Mouse (Mus musculus) spleen, adult 2 months (tissue): ENCODE measurements around the gene Khdc4. TPM values are rescaled to one million over a fixed set of nuclear protein-coding genes. Genes with fewer than 3 reads are reported as not detected.

Experiments used
- DNase-seq, 2 experiments: peaks; one replicate each; pipeline versions ENCODE4 v3.0.0 to v3.0.0-alpha.2; 2012 to 2021; ENCODE audit warnings: low spot score in 2 of 2, low read depth in 1 of 2
- H3K27ac ChIP-seq: fragments of 200-500 bp; 2 replicates; pipeline ENCODE4 v1.5.1; 2012; ENCODE audit warnings: low read length, inconsistent platforms; ENCODE audit not compliant: insufficient read depth
- H3K27me3 ChIP-seq: fragments of 200-500 bp; 2 replicates; pipeline ENCODE4 v1.6.1; 2012; ENCODE audit warnings: mild to moderate bottlenecking, moderate library complexity, low read length, inconsistent platforms; ENCODE audit not compliant: control insufficient read depth, insufficient read depth
- H3K36me3 ChIP-seq: fragments of 200-500 bp; 2 replicates; pipeline ENCODE4 v1.6.1; 2012; ENCODE audit warnings: mild to moderate bottlenecking, low read length, inconsistent platforms; ENCODE audit not compliant: control insufficient read depth, insufficient read depth
- H3K4me1 ChIP-seq: fragments of 200-500 bp; 2 replicates; pipeline ENCODE4 v1.6.1; 2011; ENCODE audit warnings: inconsistent platforms; ENCODE audit not compliant: control insufficient read depth, insufficient read depth, insufficient read length
- H3K4me3 ChIP-seq: fragments of 200-500 bp; 2 replicates; pipeline ENCODE4 v1.5.1; 2011; ENCODE audit warnings: mild to moderate bottlenecking, inconsistent platforms; ENCODE audit not compliant: insufficient read depth, insufficient read length; ENCODE audit errors: extremely low read depth
- CTCF ChIP-seq: fragments of 200-500 bp; IDR thresholded peaks from 2 replicates; pipeline ENCODE4 v1.5.1; 2011; ENCODE audit warnings: mild to moderate bottlenecking, inconsistent platforms; ENCODE audit not compliant: insufficient read depth, insufficient read length, insufficient replicate concordance; ENCODE audit errors: extremely low read depth
- POLR2A ChIP-seq: fragments of 200-500 bp; IDR thresholded peaks from 2 replicates; pipeline ENCODE4 v1.6.1; 2011; ENCODE audit warnings: low read depth, low read length, inconsistent platforms
- WGBS: fragments of 180-500 bp; shearing (Covaris S2); methylation state at CpG from one replicate; pipeline ENCODE4 v1.1.7; 2018; 5-methylcytosine and 5-hydroxymethylcytosine counted together
- polyA plus RNA-seq: library from polyadenylated mRNA; depleted of rRNA; stranded (reverse); fragments of >200 nt; gene quantifications from 2 replicates; pipeline ENCODE4 v1.2.3, GENCODE M21; 2012

The Khdc4 gene
- polyA plus RNA-seq, 1 experiment: 36.0 TPM

- Histone ChIP-seq H3K36me3 (peaks cover 16% of the 10 kb centered on the region), H3K27ac (peak overlapping the region; percentile 96), H3K4me3 (peak overlapping the region; percentile 87), H3K27me3 (no peaks in the 10 kb centered on the region), H3K4me1 (peaks cover 8% of the 10 kb centered on the region; the same call in 1 of the 2 replicates)
- WGBS: under 1% methylated on average over 45 of the region's 45 CpGs
- TF ChIP-seq POLR2A (no peak), CTCF (no peak)
- peak in 1 of 2 experiments; percentile 20 for DNase-seq
Observed at GRCm38 (mm10) chr3:88685958-88686451, 402 bp downstream of the Khdc4 start.

- H3K36me3 ChIP-seq: peaks cover 18% of the 10 kb centered on the region
- H3K4me3 ChIP-seq: peak overlapping the region; percentile 87; the same call in 1 of the 2 replicates
- H3K4me1 ChIP-seq: peaks cover 8% of the 10 kb centered on the region; the same call in 1 of the 2 replicates
- DNase-seq: no peak
- no peaks in the 10 kb centered on the region for H3K27me3 ChIP-seq
- 39% methylated on average over 13 of the region's 13 CpGs for WGBS
- H3K27ac ChIP-seq: no peak overlapping the region
- TF ChIP-seq CTCF (no peak), POLR2A (no peak)
Observed at GRCm38 (mm10) chr3:88686734-88687611, 1.4 kb downstream of the Khdc4 start.

- Histone ChIP-seq H3K4me1 (peaks cover 8% of the 10 kb centered on the region; the same call in 1 of the 2 replicates), H3K27me3 (no peaks in the 10 kb centered on the region), H3K36me3 (peaks cover 30% of the 10 kb centered on the region), H3K27ac (no peak overlapping the region), H3K4me3 (no peak overlapping the region)
- TF ChIP-seq POLR2A (no peak), CTCF (no peak)
- WGBS: 94% methylated on average over 5 of the region's 5 CpGs
- no peak for DNase-seq
Observed at GRCm38 (mm10) chr3:88689079-88689478, 3.5 kb downstream of the Khdc4 start.

- Histone ChIP-seq H3K4me3 (no peak overlapping the region), H3K27me3 (no peaks in the 10 kb centered on the region), H3K27ac (no peak overlapping the region), H3K36me3 (peaks cover 67% of the 10 kb centered on the region), H3K4me1 (no peaks in the 10 kb centered on the region)
- DNase-seq: no peak
- no peak for TF ChIP-seq POLR2A
- no peak for TF ChIP-seq CTCF
Observed at GRCm38 (mm10) chr3:88695545-88695944, 9.9 kb downstream of the Khdc4 start.

GRCm38 (mm10) chr3:88698051-88698450 is 12.4 kb downstream of the Khdc4 start:
- H3K27ac ChIP-seq: no peak overlapping the region
- no peaks in the 10 kb centered on the region for H3K27me3 ChIP-seq
- WGBS: 97% methylated on average over 1 of the region's 1 CpGs
- H3K36me3 ChIP-seq: peaks cover 69% of the 10 kb centered on the region
- DNase-seq: no peak
- H3K4me1 ChIP-seq: no peaks in the 10 kb centered on the region
- TF ChIP-seq POLR2A: no peak
- no peak for TF ChIP-seq CTCF
- no peak overlapping the region for H3K4me3 ChIP-seq

- H3K4me1 ChIP-seq: no peaks in the 10 kb centered on the region
- DNase-seq: no peak
- peaks cover 65% of the 10 kb centered on the region for H3K36me3 ChIP-seq
- 95% methylated on average over 6 of the region's 6 CpGs for WGBS
- TF ChIP-seq POLR2A: no peak
- TF ChIP-seq CTCF: no peak
- no peak overlapping the region for H3K27ac ChIP-seq
- no peaks in the 10 kb centered on the region for H3K27me3 ChIP-seq
- H3K4me3 ChIP-seq: no peak overlapping the region
Observed at GRCm38 (mm10) chr3:88698834-88699233, 13.2 kb downstream of the Khdc4 start.

GRCm38 (mm10) chr3:88700247-88700646 is 14.6 kb downstream of the Khdc4 start:
- Histone ChIP-seq H3K27me3 (no peaks in the 10 kb centered on the region), H3K36me3 (peaks cover 58% of the 10 kb centered on the region), H3K27ac (no peak overlapping the region), H3K4me1 (no peaks in the 10 kb centered on the region), H3K4me3 (no peak overlapping the region)
- DNase-seq: no peak
- 97% methylated on average over 3 of the region's 3 CpGs for WGBS
- TF ChIP-seq CTCF (no peak), POLR2A (no peak)
